Mouse (Mus musculus): ENCODE results near the gene Ahcy. TPM values are rescaled to one million over a fixed set of nuclear protein-coding genes. Genes with fewer than 3 reads are reported as not detected.
"Not testable (repeated sequence)": the region's sequence is repeated elsewhere in the genome, so short reads cannot be mapped to it uniquely, and the experiment has no call there.

Ahcy gene
- 111 and 118 TPM in 2 replicates for polyA plus RNA-seq (2015; fragmentation: Nextera tagmentation; extraction: Ambion mirVana)

- Histone ChIP-seq H3K4me2 (ENCODE audit: low read depth, low read length) (peak within 1 kb of the TSS; percentile 73), H3K9me3 (ENCODE audit: control insufficient read depth, low read length) (no peaks in the 10 kb centered on the region), H3K27ac (ENCODE audit: low read length) (peak within 1 kb of the TSS; percentile 83), H3K4me1 (ENCODE audit: control insufficient read depth, insufficient read depth, low read length) (peaks cover 24% of the 10 kb centered on the region), H3K4me3 (ENCODE audit: low read length) (peak within 1 kb of the TSS; percentile 78), H3K36me3 (ENCODE audit: control insufficient read depth, insufficient read depth, low read length) (no peaks in the 10 kb centered on the region), H3K9ac (ENCODE audit: low read depth, low read length) (peak within 1 kb of the TSS; percentile 90), H3K27me3 (replicated peaks; ENCODE audit: control insufficient read depth, insufficient read depth, low read length) (no peaks in the 10 kb centered on the region)
- WGBS = under 1% methylated on average over 56 of the region's 56 CpGs
- ATAC-seq = peak; percentile 97
Measured at GRCm38 (mm10) chr2:155073978-155074765, at the start of gene Ahcy. TSS of gene Ahcy (minus strand) at chr2:155074497.

- H3K27me3 ChIP-seq (replicated peaks; ENCODE audit: control insufficient read depth, insufficient read depth, low read length) = no peaks in the 10 kb centered on the region
- no peak for ATAC-seq
- no peaks in the 10 kb centered on the region for H3K4me1 ChIP-seq (ENCODE audit: control insufficient read depth, insufficient read depth, low read length)
- no peak overlapping the region for H3K9ac ChIP-seq (ENCODE audit: low read depth, low read length)
- H3K9me3 ChIP-seq (ENCODE audit: control insufficient read depth, low read length) = no peaks in the 10 kb centered on the region
- WGBS = 62% methylated on average over 7 of the region's 7 CpGs
- no peak overlapping the region for H3K4me3 ChIP-seq (ENCODE audit: low read length)
- H3K4me2 ChIP-seq (ENCODE audit: low read depth, low read length) = no peak overlapping the region
- H3K36me3 ChIP-seq (ENCODE audit: control insufficient read depth, insufficient read depth, low read length) = no peaks in the 10 kb centered on the region
- no peak overlapping the region for H3K27ac ChIP-seq (ENCODE audit: low read length)
Measured at GRCm38 (mm10) chr2:155115216-155115830, 41.0 kb upstream of the Ahcy start.

GRCm38 (mm10) chr2:155107276-155107675 is 33.0 kb upstream of the Ahcy start:
- not testable (repeated sequence) for H3K4me2 ChIP-seq (ENCODE audit: low read depth, low read length); H3K9me3 ChIP-seq (ENCODE audit: control insufficient read depth, low read length); H3K27ac ChIP-seq (ENCODE audit: low read length); H3K4me1 ChIP-seq (ENCODE audit: control insufficient read depth, insufficient read depth, low read length); ATAC-seq; H3K27me3 ChIP-seq (replicated peaks; ENCODE audit: control insufficient read depth, insufficient read depth, low read length); H3K36me3 ChIP-seq (ENCODE audit: control insufficient read depth, insufficient read depth, low read length); H3K9ac ChIP-seq (ENCODE audit: low read depth, low read length); H3K4me3 ChIP-seq (ENCODE audit: low read length)
- WGBS = 83% methylated on average over 9 of the region's 9 CpGs

GRCm38 (mm10) chr2:155103607-155104006 is 29.3 kb upstream of the Ahcy start:
- Histone ChIP-seq H3K27ac (ENCODE audit: low read length) (0 out of 2 replicates have a peak overlapping the region, but pooled peaks have one; percentile 33), H3K4me3 (ENCODE audit: low read length) (no peak overlapping the region), H3K4me1 (ENCODE audit: control insufficient read depth, insufficient read depth, low read length) (0 out of 2 replicates have a peak, but pooled peaks cover 10% of the 10 kb centered on the region), H3K27me3 (replicated peaks; ENCODE audit: control insufficient read depth, insufficient read depth, low read length) (no peaks in the 10 kb centered on the region), H3K9ac (ENCODE audit: low read depth, low read length) (no peak overlapping the region), H3K36me3 (ENCODE audit: control insufficient read depth, insufficient read depth, low read length) (no peaks in the 10 kb centered on the region), H3K9me3 (ENCODE audit: control insufficient read depth, low read length) (no peaks in the 10 kb centered on the region), H3K4me2 (ENCODE audit: low read depth, low read length) (no peak overlapping the region)
- WGBS = 71% methylated on average over 6 of the region's 6 CpGs
- no peak for ATAC-seq

GRCm38 (mm10) chr2:155101761-155102181 is 27.5 kb upstream of the Ahcy start:
- H3K27ac ChIP-seq (ENCODE audit: low read length) = peak overlapping the region; percentile 94
- 0 out of 2 replicates have a peak, but pooled peaks cover 10% of the 10 kb centered on the region for H3K4me1 ChIP-seq (ENCODE audit: control insufficient read depth, insufficient read depth, low read length)
- peak overlapping the region; percentile 30; the same call in 1 of the 2 replicates for H3K4me2 ChIP-seq (ENCODE audit: low read depth, low read length)
- H3K4me3 ChIP-seq (ENCODE audit: low read length) = peak overlapping the region; percentile 16; the same call in 1 of the 2 replicates
- peak; percentile 66 for ATAC-seq
- 43% methylated on average over 6 of the region's 6 CpGs for WGBS
- no peaks in the 10 kb centered on the region for H3K9me3 ChIP-seq (ENCODE audit: control insufficient read depth, low read length)
- no peaks in the 10 kb centered on the region for H3K36me3 ChIP-seq (ENCODE audit: control insufficient read depth, insufficient read depth, low read length)
- H3K9ac ChIP-seq (ENCODE audit: low read depth, low read length) = peak overlapping the region; percentile 34; the same call in 1 of the 2 replicates
- no peaks in the 10 kb centered on the region for H3K27me3 ChIP-seq (replicated peaks; ENCODE audit: control insufficient read depth, insufficient read depth, low read length)

GRCm38 (mm10) chr2:155100796-155101259 is 26.5 kb upstream of the Ahcy start:
- Histone ChIP-seq H3K36me3 (ENCODE audit: control insufficient read depth, insufficient read depth, low read length) (no peaks in the 10 kb centered on the region), H3K4me2 (ENCODE audit: low read depth, low read length) (no peak overlapping the region), H3K4me1 (ENCODE audit: control insufficient read depth, insufficient read depth, low read length) (0 out of 2 replicates have a peak, but pooled peaks cover 10% of the 10 kb centered on the region), H3K27me3 (replicated peaks; ENCODE audit: control insufficient read depth, insufficient read depth, low read length) (no peaks in the 10 kb centered on the region), H3K4me3 (ENCODE audit: low read length) (no peak overlapping the region), H3K27ac (ENCODE audit: low read length) (peak overlapping the region; percentile 94), H3K9ac (ENCODE audit: low read depth, low read length) (no peak overlapping the region), H3K9me3 (ENCODE audit: control insufficient read depth, low read length) (no peaks in the 10 kb centered on the region)
- WGBS = 56% methylated on average over 3 of the region's 3 CpGs
- ATAC-seq = peak; percentile 72

GRCm38 (mm10) chr2:155099994-155100795 is 25.9 kb upstream of the Ahcy start:
- Histone ChIP-seq H3K9ac (ENCODE audit: low read depth, low read length) (no peak overlapping the region), H3K36me3 (ENCODE audit: control insufficient read depth, insufficient read depth, low read length) (no peaks in the 10 kb centered on the region), H3K4me1 (ENCODE audit: control insufficient read depth, insufficient read depth, low read length) (0 out of 2 replicates have a peak, but pooled peaks cover 10% of the 10 kb centered on the region), H3K4me2 (ENCODE audit: low read depth, low read length) (no peak overlapping the region), H3K9me3 (ENCODE audit: control insufficient read depth, low read length) (no peaks in the 10 kb centered on the region), H3K27ac (ENCODE audit: low read length) (peak overlapping the region; percentile 94), H3K4me3 (ENCODE audit: low read length) (no peak overlapping the region), H3K27me3 (replicated peaks; ENCODE audit: control insufficient read depth, insufficient read depth, low read length) (no peaks in the 10 kb centered on the region)
- WGBS = 66% methylated on average over 14 of the region's 14 CpGs
- ATAC-seq = peak; percentile 78

GRCm38 (mm10) chr2:155099421-155099820 is 25.1 kb upstream of the Ahcy start:
- Histone ChIP-seq H3K9ac (ENCODE audit: low read depth, low read length) (no peak overlapping the region), H3K9me3 (ENCODE audit: control insufficient read depth, low read length) (no peaks in the 10 kb centered on the region), H3K27me3 (replicated peaks; ENCODE audit: control insufficient read depth, insufficient read depth, low read length) (no peaks in the 10 kb centered on the region), H3K4me2 (ENCODE audit: low read depth, low read length) (no peak overlapping the region), H3K36me3 (ENCODE audit: control insufficient read depth, insufficient read depth, low read length) (no peaks in the 10 kb centered on the region), H3K27ac (ENCODE audit: low read length) (peak overlapping the region; percentile 94), H3K4me3 (ENCODE audit: low read length) (no peak overlapping the region), H3K4me1 (ENCODE audit: control insufficient read depth, insufficient read depth, low read length) (0 out of 2 replicates have a peak, but pooled peaks cover 10% of the 10 kb centered on the region)
- 62% methylated on average over 7 of the region's 7 CpGs for WGBS
- no peak for ATAC-seq

Data from intestine, embryonic 16.5 days (tissue).